Mouse (Mus musculus) heart, embryonic 10.5 days (tissue): Measurements from ENCODE around the gene Dad1. TPM values are rescaled to one million over a fixed set of nuclear protein-coding genes. Genes with fewer than 3 reads are reported as not detected.
A peak's percentile ranks its signal among the peaks of the same experiment; 100 is the strongest.
"Not testable (repeated sequence)": the region's sequence is repeated elsewhere in the genome, so short reads cannot be mapped to it uniquely, and the experiment has no call there.

ENCODE experiments used
- DNase-seq: peaks from one replicate; pipeline ENCODE4 v3.0.0-alpha.2; 2017; ENCODE audit warnings: low spot score
- H3K27ac ChIP-seq: fragments of 300-500 bp; sonication (generic); 2 replicates; pipeline ENCODE4 v1.5.1; 2016; ENCODE audit warnings: mild to moderate bottlenecking
- H3K27me3 ChIP-seq: fragments of 300-500 bp; sonication (generic); 2 replicates; pipeline ENCODE4 v1.6.1; 2016; ENCODE audit warnings: mild to moderate bottlenecking; ENCODE audit not compliant: poor library complexity, insufficient read depth, severe bottlenecking
- H3K36me3 ChIP-seq: fragments of 300-500 bp; sonication (generic); 2 replicates; pipeline ENCODE4 v1.6.1; 2016; ENCODE audit warnings: mild to moderate bottlenecking, moderate library complexity
- H3K4me1 ChIP-seq: fragments of 300-500 bp; sonication (generic); 2 replicates; pipeline ENCODE4 v1.6.1; 2016; ENCODE audit warnings: mild to moderate bottlenecking
- H3K4me3 ChIP-seq: fragments of 300-500 bp; sonication (generic); 2 replicates; pipeline ENCODE4 v1.5.1; 2016; ENCODE audit warnings: mild to moderate bottlenecking, moderate library complexity
- H3K9me3 ChIP-seq: fragments of 300-500 bp; sonication (generic); 2 replicates; pipeline ENCODE4 v1.6.1; 2016; ENCODE audit warnings: mild to moderate bottlenecking, moderate library complexity
- WGBS: fragments of 180-500 bp; shearing (Covaris S2); methylation state at CpG from one replicate; pipeline ENCODE4 v1.1.7; 2016; 5-methylcytosine and 5-hydroxymethylcytosine counted together
- polyA plus RNA-seq: library from polyadenylated mRNA; unstranded; fragments of >200 nt; fragmentation: Nextera tagmentation; extraction: Ambion mirVana; gene quantifications from 2 replicates; pipeline ENCODE4 v1.2.1, GENCODE M21; 2016

Gene Dad1
- polyA plus RNA-seq, 1 experiment from 2014 or later: 298 TPM

DNA sequence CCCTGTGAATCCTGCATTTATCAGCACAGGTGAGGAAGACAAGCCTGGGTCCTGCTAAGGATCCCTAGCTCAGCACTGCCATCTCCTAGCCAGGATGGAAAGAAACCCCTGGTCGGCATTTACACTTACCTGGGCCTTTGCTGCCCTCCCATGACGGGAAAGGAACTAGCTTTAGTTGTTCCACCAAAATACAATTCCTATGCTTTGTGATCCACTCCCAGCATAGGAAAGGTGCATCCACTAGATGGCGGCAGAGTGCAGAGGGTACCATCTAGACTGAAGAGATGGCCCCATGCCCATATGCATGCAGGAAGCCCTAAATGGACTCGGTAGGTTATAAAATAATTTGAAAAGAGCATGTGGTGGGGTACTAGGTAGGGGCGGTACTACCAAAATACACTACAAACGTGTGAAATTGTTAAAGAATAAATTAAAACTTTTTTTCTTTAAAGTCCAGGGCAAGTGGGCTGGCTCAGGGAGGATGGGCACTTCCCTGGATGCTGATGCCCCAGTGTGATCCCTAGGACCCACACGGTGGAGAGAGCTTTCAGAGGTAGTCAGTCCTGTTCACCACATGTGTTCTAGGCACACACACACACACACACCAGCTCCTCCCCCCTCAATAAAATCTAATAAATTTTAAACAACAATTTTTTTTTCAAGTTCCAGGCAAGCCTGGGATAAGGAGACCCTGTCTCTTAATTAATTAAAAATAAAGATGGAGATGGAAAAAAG, 14.7 kb downstream of the Dad1 start:
- 17% methylated on average over 7 of the region's 7 CpGs for WGBS

GRCm38 (mm10) chr14:54236881-54237280, 17.0 kb downstream of the Dad1 start:
- H3K27me3 ChIP-seq: no peaks in the 10 kb centered on the region
- no peaks in the 10 kb centered on the region for H3K9me3 ChIP-seq
- DNase-seq: no peak
- peaks cover 36% of the 10 kb centered on the region for H3K36me3 ChIP-seq
- no peak overlapping the region for H3K4me3 ChIP-seq
- 91% methylated on average over 5 of the region's 5 CpGs for WGBS
- no peak overlapping the region for H3K27ac ChIP-seq
- peaks cover 37% of the 10 kb centered on the region for H3K4me1 ChIP-seq

More for the DNA sequence above, 14.7 kb downstream of the Dad1 start:
- Histone ChIP-seq H3K27ac (no peak overlapping the region), H3K36me3 (peaks cover 50% of the 10 kb centered on the region), H3K4me3 (no peak overlapping the region), H3K27me3 (no peaks in the 10 kb centered on the region), H3K9me3 (no peaks in the 10 kb centered on the region), H3K4me1 (peaks cover 26% of the 10 kb centered on the region)
- peak; percentile 86 for DNase-seq

GRCm38 (mm10) chr14:54235825-54236540, 17.9 kb downstream of the Dad1 start:
- 89% methylated on average over 5 of the region's 5 CpGs for WGBS
- DNase-seq: no peak
- Histone ChIP-seq H3K27ac (no peak overlapping the region), H3K36me3 (peaks cover 27% of the 10 kb centered on the region), H3K27me3 (no peaks in the 10 kb centered on the region), H3K4me1 (peaks cover 43% of the 10 kb centered on the region), H3K9me3 (no peaks in the 10 kb centered on the region), H3K4me3 (no peak overlapping the region)

- 62% methylated on average over 20 of the region's 20 CpGs for WGBS
- Histone ChIP-seq H3K27me3 (no peaks in the 10 kb centered on the region), H3K9me3 (no peaks in the 10 kb centered on the region), H3K27ac (peak overlapping the region; percentile 79), H3K4me1 (peaks cover 41% of the 10 kb centered on the region), H3K36me3 (peaks cover 20% of the 10 kb centered on the region; the same call in 1 of the 2 replicates), H3K4me3 (no peak overlapping the region)
- DNase-seq: peak; percentile 84
Measured at GRCm38 (mm10) chr14:54234231-54235040, 19.5 kb downstream of the Dad1 start.

DNA sequence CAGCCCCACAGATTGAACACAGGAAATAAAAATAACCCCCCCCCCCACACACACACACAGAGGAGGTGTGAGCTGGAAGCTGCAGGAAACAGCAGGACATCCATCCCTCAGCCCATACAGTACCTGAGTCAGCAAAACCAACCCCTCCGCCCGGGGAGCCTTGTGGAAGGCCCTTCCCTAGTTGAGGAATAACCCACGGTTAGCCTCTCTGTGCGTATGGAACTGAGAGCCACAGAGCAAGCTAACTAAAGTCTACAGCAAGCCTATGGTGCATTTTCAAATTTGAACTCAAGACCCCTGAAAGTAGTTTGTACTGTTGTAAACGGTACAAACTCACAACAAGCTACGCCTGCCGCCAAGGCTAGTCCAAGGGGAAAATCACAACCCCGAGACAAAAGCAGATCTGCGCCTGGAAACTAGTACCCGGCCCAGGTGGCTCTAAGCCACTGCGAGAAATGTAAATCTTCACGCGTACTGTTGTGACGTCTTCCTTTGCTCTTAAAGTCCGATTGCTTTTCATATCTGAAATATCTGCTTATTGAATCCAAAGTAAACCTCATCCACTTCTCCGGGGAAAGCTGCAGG, 20.3 kb downstream of the Dad1 start:
- peak overlapping the region; percentile 79 for H3K27ac ChIP-seq
- H3K4me1 ChIP-seq: peaks cover 48% of the 10 kb centered on the region
- H3K4me3 ChIP-seq: no peak overlapping the region

GRCm38 (mm10) chr14:54232811-54233558, 20.9 kb downstream of the Dad1 start:
- no peak for DNase-seq
- Histone ChIP-seq H3K4me1 (peaks cover 55% of the 10 kb centered on the region), H3K36me3 (peaks cover 13% of the 10 kb centered on the region; the same call in 1 of the 2 replicates), H3K9me3 (no peaks in the 10 kb centered on the region), H3K27ac (peak overlapping the region; percentile 79), H3K27me3 (no peaks in the 10 kb centered on the region), H3K4me3 (no peak overlapping the region)
- 26% methylated on average over 9 of the region's 9 CpGs for WGBS

More for the DNA sequence above, 20.3 kb downstream of the Dad1 start:
- Histone ChIP-seq H3K9me3 (no peaks in the 10 kb centered on the region), H3K36me3 (peaks cover 16% of the 10 kb centered on the region; the same call in 1 of the 2 replicates), H3K27me3 (no peaks in the 10 kb centered on the region)
- 68% methylated on average over 16 of the region's 16 CpGs for WGBS
- no peak for DNase-seq

GRCm38 (mm10) chr14:54232143-54232542, 21.8 kb downstream of the Dad1 start:
- H3K27me3 ChIP-seq: no peaks in the 10 kb centered on the region
- WGBS: 61% methylated on average over 9 of the region's 9 CpGs
- H3K9me3 ChIP-seq: no peaks in the 10 kb centered on the region
- no peak for DNase-seq
- peaks cover 13% of the 10 kb centered on the region; the same call in 1 of the 2 replicates for H3K36me3 ChIP-seq
- no peak overlapping the region for H3K4me3 ChIP-seq
- H3K4me1 ChIP-seq: peaks cover 61% of the 10 kb centered on the region
- H3K27ac ChIP-seq: 0 out of 2 replicates have a peak overlapping the region, but pooled peaks have one; percentile 42

- H3K27me3 ChIP-seq: no peaks in the 10 kb centered on the region
- H3K4me1 ChIP-seq: peaks cover 66% of the 10 kb centered on the region
- DNase-seq: no peak
- peak overlapping the region; percentile 64 for H3K27ac ChIP-seq
- H3K4me3 ChIP-seq: no peak overlapping the region
- peaks cover 10% of the 10 kb centered on the region; the same call in 1 of the 2 replicates for H3K36me3 ChIP-seq
- WGBS: 69% methylated on average over 21 of the region's 21 CpGs
- no peaks in the 10 kb centered on the region for H3K9me3 ChIP-seq
Measured at GRCm38 (mm10) chr14:54231176-54231956, 22.5 kb downstream of the Dad1 start.

- DNase-seq: no peak
- H3K27me3 ChIP-seq: no peaks in the 10 kb centered on the region
- no peaks in the 10 kb centered on the region for H3K9me3 ChIP-seq
- H3K4me1 ChIP-seq: peaks cover 67% of the 10 kb centered on the region
- H3K36me3 ChIP-seq: peaks cover 10% of the 10 kb centered on the region; the same call in 1 of the 2 replicates
- H3K27ac ChIP-seq: no peak overlapping the region
- 75% methylated on average over 14 of the region's 14 CpGs for WGBS
- no peak overlapping the region for H3K4me3 ChIP-seq
Measured at GRCm38 (mm10) chr14:54230638-54231150, 23.2 kb downstream of the Dad1 start.

GRCm38 (mm10) chr14:54229849-54230248, 24.1 kb downstream of the Dad1 start:
- not testable (repeated sequence) for H3K27ac ChIP-seq, H3K9me3 ChIP-seq, DNase-seq, H3K27me3 ChIP-seq, H3K36me3 ChIP-seq, H3K4me3 ChIP-seq
- 66% methylated on average over 3 of the region's 4 CpGs for WGBS
- peaks cover 72% of the 10 kb centered on the region for H3K4me1 ChIP-seq
